Mouse (Mus musculus) c-Kit-positive CD71-negative TER-119-negative erythroid progenitor cells, embryonic 14.5 days (primary cell): Measurements from ENCODE around the gene Spns2.
"Not testable (repeated sequence)": the region's sequence is repeated elsewhere in the genome, so short reads cannot be mapped to it uniquely, and the experiment has no call there.

Experiments
- DNase-seq: peaks from one replicate; pipeline ENCODE4 v3.0.0-alpha.2; 2013; ENCODE audit warnings: low read depth

Spns2 gene

DNA sequence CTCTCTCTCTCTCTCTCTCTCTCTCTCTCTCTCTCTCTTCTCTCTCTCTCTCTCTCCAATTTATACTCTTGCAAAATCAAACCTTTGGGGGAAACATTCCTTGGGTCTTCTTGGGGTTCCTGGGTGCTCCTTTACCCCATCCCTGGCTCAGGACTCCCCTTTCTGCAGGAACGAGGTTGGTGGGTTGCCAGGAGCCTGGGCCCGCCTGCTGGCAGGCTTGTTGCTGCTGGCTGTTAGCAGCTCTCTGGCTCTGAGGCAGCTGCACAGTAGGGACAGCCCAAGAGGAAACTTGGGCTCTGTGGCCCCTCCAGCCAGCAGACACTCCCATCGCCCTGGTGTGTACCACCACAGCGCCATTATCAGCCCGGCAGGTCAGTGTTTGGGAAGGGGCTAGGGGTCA is 53.4 kb downstream of the Spns2 start:
- no peak for DNase-seq

DNA sequence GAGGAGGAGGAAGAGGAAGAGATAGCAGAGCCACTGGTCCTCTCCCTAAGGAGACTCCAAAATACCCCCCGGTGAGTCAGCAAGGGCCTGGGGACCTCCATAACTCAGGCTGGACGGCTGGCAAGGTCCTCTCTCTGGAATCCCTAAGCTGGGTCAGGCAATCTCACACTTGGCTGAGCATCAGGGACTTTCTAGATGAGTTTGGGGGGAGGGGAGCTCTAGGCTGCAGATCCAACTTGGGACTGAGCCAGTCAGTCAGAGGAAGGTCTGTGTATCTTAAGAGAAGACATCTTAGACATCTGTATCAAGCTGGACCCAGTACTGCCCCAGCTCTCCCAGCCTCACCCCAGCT is 54.0 kb downstream of the Spns2 start:
- no peak for DNase-seq

DNA sequence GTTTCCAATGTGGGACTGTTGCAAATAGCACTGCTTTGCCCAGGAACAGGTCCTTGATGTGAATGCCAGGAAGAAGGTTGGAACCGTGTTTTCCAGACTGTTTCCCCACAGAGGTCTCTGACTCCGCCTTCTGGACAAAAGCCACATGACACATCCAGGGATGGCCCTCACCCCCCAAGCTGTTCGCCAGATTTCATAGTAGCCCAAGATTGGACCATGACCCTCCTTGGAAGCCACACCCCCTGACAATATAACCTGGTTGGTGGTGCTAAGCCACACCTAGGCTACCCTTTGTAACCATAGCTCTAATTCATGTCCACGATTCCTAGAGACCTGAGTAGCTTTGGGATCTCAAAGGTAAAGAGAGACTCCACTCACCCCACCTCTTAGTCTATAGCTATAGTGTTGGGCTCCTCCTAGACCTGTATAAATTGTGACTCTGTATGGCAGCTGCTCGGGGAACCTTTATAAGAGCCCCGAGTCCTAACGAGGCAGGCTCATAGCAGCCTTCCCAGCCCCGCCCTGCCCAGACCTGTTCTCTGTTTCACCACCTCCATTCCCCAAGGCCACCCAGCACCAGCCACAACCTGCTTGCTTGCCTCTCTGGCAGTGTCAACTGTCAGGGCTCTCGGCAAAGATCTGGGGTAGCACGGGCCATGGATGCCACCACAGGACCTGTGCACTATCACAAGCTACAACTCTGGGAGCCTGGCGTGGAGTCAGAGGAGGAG is 54.6 kb downstream of the Spns2 start, which contains the start of gene Ggt6:
TSS of gene Ggt6 (plus strand) at position 564 of the 731 bp plus-strand sequence.
- DNase-seq: no peak

GRCm38 (mm10) chr11:72430311-72431068 is 59.2 kb downstream of the Spns2 start:
- not testable (repeated sequence) for DNase-seq

- peak; percentile 85 for DNase-seq
Measured at GRCm38 (mm10) chr11:72429288-72429690, 60.4 kb downstream of the Spns2 start.

DNA sequence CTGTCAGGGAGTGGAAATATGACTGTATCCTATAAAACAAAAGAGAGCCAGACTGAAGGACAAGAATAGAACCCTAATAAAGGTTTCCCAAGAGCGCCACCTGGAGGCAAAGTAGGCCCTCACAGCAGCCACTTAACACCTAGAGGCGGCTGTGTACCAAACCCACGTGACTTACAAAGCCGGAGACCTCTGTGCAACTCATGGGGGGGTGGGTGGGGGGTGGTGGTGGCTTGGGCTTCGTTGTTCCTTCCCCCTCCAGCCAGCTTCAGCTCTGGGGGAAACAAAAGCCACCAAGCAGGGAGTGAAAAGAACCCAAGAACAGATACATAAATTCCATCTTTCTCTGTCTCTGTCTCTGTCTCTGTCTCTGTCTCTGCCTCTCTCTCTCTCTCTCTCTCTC is 61.0 kb downstream of the Spns2 start:
- peak; percentile 87 for DNase-seq

GRCm38 (mm10) chr11:72426884-72427283 is 62.8 kb downstream of the Spns2 start:
- DNase-seq: no peak

DNA sequence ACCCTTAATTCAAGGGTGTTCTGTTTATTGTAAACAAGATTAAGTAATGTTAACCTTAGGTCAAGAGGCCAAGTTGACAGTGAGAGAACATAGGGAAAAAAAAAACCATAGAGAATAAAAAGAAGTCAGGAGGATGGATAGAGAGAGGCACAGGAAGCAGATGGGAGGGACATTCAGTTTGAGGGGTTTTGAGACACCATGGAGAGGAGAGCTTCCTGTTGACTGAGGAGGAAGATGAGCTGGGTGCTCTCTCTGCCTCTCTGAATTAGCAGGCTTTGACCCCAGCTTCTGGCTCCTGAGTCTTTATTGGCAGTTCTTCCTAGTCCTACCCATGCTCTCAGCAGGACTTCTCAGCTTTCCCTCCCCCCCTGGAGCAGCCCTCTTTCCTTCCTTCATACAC is 64.5 kb downstream of the Spns2 start:
- no peak for DNase-seq

- DNase-seq: no peak
Measured at GRCm38 (mm10) chr11:72423686-72424085, 66.0 kb downstream of the Spns2 start.

- DNase-seq: no peak
Measured at GRCm38 (mm10) chr11:72421518-72422278, 68.0 kb downstream of the Spns2 start.

- DNase-seq: no peak
Measured at GRCm38 (mm10) chr11:72420460-72421122, 69.1 kb downstream of the Spns2 start.

GRCm38 (mm10) chr11:72419006-72419405 is 70.7 kb downstream of the Spns2 start:
- DNase-seq: no peak

DNA sequence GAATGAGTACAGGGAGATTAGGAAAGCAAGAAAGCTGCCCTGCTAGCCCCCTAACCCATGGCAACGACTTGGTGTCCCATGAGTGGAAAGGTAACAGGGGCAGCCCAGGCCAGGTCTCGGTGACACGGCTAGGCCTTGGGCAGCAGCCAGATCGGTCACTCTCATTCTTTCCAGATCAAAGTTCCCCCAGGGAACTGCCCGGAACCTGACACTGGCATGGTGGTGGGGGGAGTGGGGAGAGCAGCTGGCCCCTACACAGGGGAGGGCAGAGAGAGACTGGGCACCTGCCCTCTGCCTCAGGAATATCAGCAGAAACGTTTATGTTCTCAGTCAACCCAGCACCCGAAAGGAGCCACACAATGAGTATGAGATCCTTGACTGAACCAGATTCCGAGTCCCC is 71.5 kb downstream of the Spns2 start:
- no peak for DNase-seq

GRCm38 (mm10) chr11:72417376-72417775 is 72.3 kb downstream of the Spns2 start:
- no peak for DNase-seq

- no peak for DNase-seq
Measured at GRCm38 (mm10) chr11:72416666-72417065, 73.0 kb downstream of the Spns2 start.

DNA sequence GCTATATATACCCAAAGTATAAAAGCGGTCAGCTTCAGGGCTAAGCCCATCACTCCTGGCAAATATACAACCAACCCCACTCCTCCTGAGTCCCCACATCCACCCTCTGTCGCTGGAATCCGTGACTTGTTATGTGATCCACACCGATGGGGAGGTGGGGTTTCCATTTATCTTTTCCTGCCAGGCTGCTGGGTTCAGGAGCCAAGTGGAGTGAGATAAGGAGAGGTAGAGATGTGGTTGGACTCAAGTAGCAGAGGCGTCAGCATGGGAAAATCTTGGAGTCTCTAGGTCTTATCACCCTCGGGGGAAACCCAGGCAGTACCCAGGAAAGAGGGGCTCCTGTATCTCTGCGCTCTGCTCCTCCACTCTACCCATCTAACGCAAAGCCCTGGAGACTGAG is 74.5 kb downstream of the Spns2 start:
- no peak for DNase-seq

- no peak for DNase-seq
Measured at GRCm38 (mm10) chr11:72413601-72414190, 76.0 kb downstream of the Spns2 start.

GRCm38 (mm10) chr11:72413016-72413415 is 76.7 kb downstream of the Spns2 start:
- DNase-seq: no peak

DNA sequence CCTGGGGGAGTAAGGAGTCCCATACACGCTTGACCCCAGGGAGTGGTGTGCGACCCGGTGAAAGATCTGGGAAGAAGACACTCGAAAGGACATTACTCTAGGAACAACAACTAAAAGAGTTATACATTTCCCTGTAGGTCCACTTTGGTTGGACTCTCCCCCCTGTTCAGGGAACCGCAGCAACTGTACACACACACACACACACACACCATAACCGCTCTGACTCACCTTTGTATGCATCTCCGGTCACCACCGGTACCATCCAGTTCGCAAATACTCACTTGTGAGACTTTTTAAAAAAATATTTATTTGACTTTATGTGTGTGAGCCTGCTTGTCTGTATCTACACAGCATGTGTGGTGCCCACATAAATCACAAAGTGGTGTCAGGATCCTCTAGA is 77.8 kb downstream of the Spns2 start:
- no peak for DNase-seq

GRCm38 (mm10) chr11:72411093-72411921 is 78.4 kb downstream of the Spns2 start, which contains the start of gene Smtnl2:
Smtnl2 (minus strand) TSS chr11:72411713.
- DNase-seq: peak; percentile 66
